Mouse (Mus musculus): ENCODE results near the gene Nktr. TPM values are rescaled to one million over a fixed set of nuclear protein-coding genes. Genes with fewer than 3 reads are reported as not detected.

Nktr gene
- polyA plus RNA-seq, 1 experiment from 2014 or later = 52.9 TPM

- Histone ChIP-seq H3K27me3 (ENCODE audit: poor library complexity, severe bottlenecking) (peaks cover 57% of the 10 kb centered on the region), H3K27ac (no peak within 1 kb of the TSS)
- DNase-seq (ENCODE audit: extremely low spot score, low spot score) = no peak
These were observed 58.6 kb downstream of the Nktr start, which contains the start of gene Klhl40 for GRCm38 (mm10) chr9:121777484-121778065. Klhl40 (plus strand) TSS chr9:121777607.

GRCm38 (mm10) chr9:121778066-121778624 lies 59.2 kb downstream of the Nktr start:
- peaks cover 12% of the 10 kb centered on the region for H3K4me1 ChIP-seq
- peak overlapping the region; percentile 44 for H3K4me3 ChIP-seq
- no peaks in the 10 kb centered on the region for H3K9me3 ChIP-seq
- H3K27ac ChIP-seq = no peak overlapping the region
- no peak for DNase-seq (ENCODE audit: extremely low spot score, low spot score)
- no peaks in the 10 kb centered on the region for H3K36me3 ChIP-seq (replicated peaks)
- WGBS = 17% methylated on average over 54 of the region's 54 CpGs
- H3K27me3 ChIP-seq (ENCODE audit: poor library complexity, severe bottlenecking) = peaks cover 57% of the 10 kb centered on the region

More at GRCm38 (mm10) chr9:121777484-121778065, 58.6 kb downstream of the Nktr start, which contains the start of gene Klhl40:
- no peaks in the 10 kb centered on the region for H3K36me3 ChIP-seq (replicated peaks)
- peak within 1 kb of the TSS; percentile 44 for H3K4me3 ChIP-seq
- H3K9me3 ChIP-seq = no peaks in the 10 kb centered on the region
- H3K4me1 ChIP-seq = peaks cover 12% of the 10 kb centered on the region
- WGBS = 24% methylated on average over 30 of the region's 30 CpGs

DNA sequence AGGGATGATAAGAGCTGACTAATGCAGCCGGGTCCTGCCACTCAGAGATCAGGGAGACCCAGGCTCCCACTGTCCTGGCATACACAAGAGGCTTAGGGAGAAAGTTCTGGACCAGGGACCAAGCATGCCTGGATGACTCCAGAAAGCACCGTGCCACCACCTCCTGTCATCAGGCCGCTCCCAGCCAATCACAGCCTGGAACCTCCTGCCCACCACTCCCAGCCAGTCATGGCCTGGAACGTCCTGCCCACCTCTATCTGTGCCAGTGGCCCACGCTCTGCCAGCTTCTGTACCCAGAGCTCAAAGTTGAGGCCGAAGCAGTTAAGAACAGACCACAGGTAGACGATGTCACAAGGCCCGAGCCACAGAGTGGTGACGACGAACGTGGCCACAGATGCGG lies 65.8 kb downstream of the Nktr start:
- no peak for DNase-seq (ENCODE audit: extremely low spot score, low spot score)
- H3K9me3 ChIP-seq = no peaks in the 10 kb centered on the region
- H3K27me3 ChIP-seq (ENCODE audit: poor library complexity, severe bottlenecking) = peaks cover 12% of the 10 kb centered on the region
- H3K27ac ChIP-seq = no peak overlapping the region
- no peaks in the 10 kb centered on the region for H3K4me1 ChIP-seq
- WGBS = 91% methylated on average over 12 of the region's 12 CpGs
- no peaks in the 10 kb centered on the region for H3K36me3 ChIP-seq (replicated peaks)
- no peak overlapping the region for H3K4me3 ChIP-seq

- 81% methylated on average over 8 of the region's 8 CpGs for WGBS
- H3K36me3 ChIP-seq (replicated peaks) = no peaks in the 10 kb centered on the region
- H3K4me1 ChIP-seq = no peaks in the 10 kb centered on the region
- DNase-seq (ENCODE audit: extremely low spot score, low spot score) = no peak
- peaks cover 8% of the 10 kb centered on the region for H3K27me3 ChIP-seq (ENCODE audit: poor library complexity, severe bottlenecking)
- no peaks in the 10 kb centered on the region for H3K9me3 ChIP-seq
- no peak overlapping the region for H3K27ac ChIP-seq
- no peak overlapping the region for H3K4me3 ChIP-seq
These were observed 66.3 kb downstream of the Nktr start for GRCm38 (mm10) chr9:121785261-121785660.

GRCm38 (mm10) chr9:121786359-121786758 lies 67.4 kb downstream of the Nktr start:
- Histone ChIP-seq H3K27me3 (ENCODE audit: poor library complexity, severe bottlenecking) (no peaks in the 10 kb centered on the region), H3K36me3 (replicated peaks) (no peaks in the 10 kb centered on the region), H3K4me1 (0 out of 2 replicates have a peak, but pooled peaks cover under 1% of the 10 kb centered on the region), H3K27ac (no peak overlapping the region), H3K4me3 (no peak overlapping the region), H3K9me3 (no peaks in the 10 kb centered on the region)
- WGBS = 81% methylated on average over 2 of the region's 2 CpGs
- DNase-seq (ENCODE audit: extremely low spot score, low spot score) = no peak

DNA sequence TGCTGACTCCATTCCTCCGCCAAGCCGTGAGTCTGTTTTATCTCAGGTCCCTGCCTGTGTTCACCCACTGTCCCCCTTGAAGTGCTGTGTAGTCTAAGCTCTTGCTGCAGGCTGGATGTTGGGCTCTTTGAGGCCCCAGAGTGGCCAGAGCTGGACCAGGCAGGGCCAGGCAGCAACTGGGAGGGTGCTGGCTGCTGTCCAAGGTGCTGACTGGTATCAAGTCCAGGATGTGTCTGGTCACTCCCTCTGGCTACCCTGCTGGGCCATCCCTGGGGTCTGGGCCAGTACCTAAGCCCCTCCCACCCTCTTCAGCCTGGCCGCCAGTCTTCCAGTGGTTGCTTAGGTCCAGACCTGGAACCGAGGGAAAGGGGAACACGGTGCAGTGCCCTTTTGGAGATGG lies 72.2 kb downstream of the Nktr start:
- Histone ChIP-seq H3K27ac (no peak overlapping the region), H3K9me3 (no peaks in the 10 kb centered on the region), H3K27me3 (ENCODE audit: poor library complexity, severe bottlenecking) (0 out of 2 replicates have a peak, but pooled peaks cover 6% of the 10 kb centered on the region), H3K4me1 (peaks cover 10% of the 10 kb centered on the region; the same call in 1 of the 2 replicates), H3K4me3 (no peak overlapping the region), H3K36me3 (replicated peaks) (no peaks in the 10 kb centered on the region)
- WGBS = 10% methylated on average over 5 of the region's 5 CpGs
- peak; percentile 51 for DNase-seq (ENCODE audit: extremely low spot score, low spot score)

DNA sequence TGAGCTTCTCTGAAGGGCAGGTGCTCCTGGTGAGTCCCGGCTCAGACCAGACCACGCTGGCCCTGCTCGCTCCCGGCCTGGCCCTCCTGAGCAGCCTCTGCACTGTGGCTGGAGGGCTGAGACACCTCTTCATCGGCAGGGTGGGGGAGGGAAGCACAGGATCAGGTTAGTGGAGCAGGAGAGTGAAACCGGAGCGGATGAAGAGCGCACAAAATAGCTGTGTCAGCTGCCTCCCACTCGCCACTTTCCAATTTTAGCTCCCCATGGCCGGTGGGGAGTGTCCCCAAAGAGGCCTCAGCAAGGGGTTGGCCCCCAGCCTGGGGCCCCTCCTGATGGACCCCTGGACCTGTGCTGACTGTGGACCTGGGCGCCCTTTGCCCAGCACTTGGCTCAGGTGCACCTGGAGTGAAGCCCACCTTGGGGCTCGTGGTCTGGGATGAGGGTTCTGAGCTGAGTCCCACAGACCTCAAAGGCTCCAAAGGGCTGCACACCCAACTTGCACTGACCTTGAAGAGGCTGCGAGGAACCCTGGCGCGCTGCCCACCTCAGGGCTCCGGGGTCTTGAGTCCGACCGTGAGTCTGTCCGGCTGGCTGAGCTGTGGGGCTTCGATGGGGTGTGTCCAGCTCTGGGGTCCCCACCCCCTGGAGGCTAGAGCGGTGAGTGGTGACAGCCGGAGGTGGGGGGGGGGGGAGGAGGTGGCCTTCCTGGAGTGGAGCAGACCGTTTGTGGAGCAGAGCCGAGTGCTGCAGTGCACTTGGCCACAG lies 73.0 kb downstream of the Nktr start, which contains the start of gene Hhatl:
Gene Hhatl (minus strand): TSS at position 751 of the 765 bp plus-strand sequence.
- H3K27ac ChIP-seq = no peak within 1 kb of the TSS
- no peaks in the 10 kb centered on the region for H3K9me3 ChIP-seq
- H3K4me3 ChIP-seq = no peak within 1 kb of the TSS
- WGBS = 44% methylated on average over 22 of the region's 24 CpGs
- DNase-seq (ENCODE audit: extremely low spot score, low spot score) = no peak
- H3K4me1 ChIP-seq = peaks cover 10% of the 10 kb centered on the region; the same call in 1 of the 2 replicates
- 0 out of 2 replicates have a peak, but pooled peaks cover 6% of the 10 kb centered on the region for H3K27me3 ChIP-seq (ENCODE audit: poor library complexity, severe bottlenecking)
- H3K36me3 ChIP-seq (replicated peaks) = no peaks in the 10 kb centered on the region

DNA sequence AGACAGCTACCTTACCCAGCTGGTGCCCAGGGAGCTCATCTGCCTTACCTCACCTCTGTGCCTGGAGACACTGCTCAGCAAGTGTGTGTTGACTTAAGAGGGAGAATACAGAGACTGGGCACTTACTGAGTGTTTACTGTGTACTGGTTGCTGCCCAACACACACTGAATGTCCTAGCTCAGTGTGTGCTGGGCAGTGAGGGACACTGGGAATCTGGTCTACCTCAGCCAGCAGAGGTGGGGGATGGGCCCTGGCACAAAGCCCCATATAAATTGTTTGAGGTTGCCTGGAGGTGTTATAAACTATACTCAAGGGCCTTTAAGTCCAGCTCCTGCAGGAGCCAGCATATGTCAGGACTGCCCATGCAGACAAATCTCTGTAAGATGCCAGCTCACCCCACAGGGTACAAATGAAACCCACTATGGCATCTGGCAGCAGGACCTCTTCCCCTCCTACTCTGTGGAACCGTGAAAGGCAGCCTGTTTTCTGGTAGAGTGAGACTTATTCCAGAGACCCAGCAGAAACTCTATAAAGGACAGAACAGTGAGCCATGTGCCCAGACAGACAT lies 76.1 kb downstream of the Nktr start:
- Histone ChIP-seq H3K4me1 (peaks cover 25% of the 10 kb centered on the region), H3K36me3 (replicated peaks) (no peaks in the 10 kb centered on the region), H3K27ac (no peak overlapping the region), H3K27me3 (ENCODE audit: poor library complexity, severe bottlenecking) (0 out of 2 replicates have a peak, but pooled peaks cover 6% of the 10 kb centered on the region), H3K4me3 (no peak overlapping the region), H3K9me3 (no peaks in the 10 kb centered on the region)
- DNase-seq (ENCODE audit: extremely low spot score, low spot score) = no peak
- WGBS = 63% methylated on average over 1 of the region's 1 CpGs

GRCm38 (mm10) chr9:121797722-121798121 lies 78.8 kb downstream of the Nktr start:
- DNase-seq (ENCODE audit: extremely low spot score, low spot score) = no peak
- H3K4me1 ChIP-seq = peaks cover 32% of the 10 kb centered on the region
- 13% methylated on average over 12 of the region's 12 CpGs for WGBS
- no peak overlapping the region for H3K4me3 ChIP-seq
- no peaks in the 10 kb centered on the region for H3K9me3 ChIP-seq
- H3K27me3 ChIP-seq (ENCODE audit: poor library complexity, severe bottlenecking) = 0 out of 2 replicates have a peak, but pooled peaks cover 4% of the 10 kb centered on the region
- no peaks in the 10 kb centered on the region for H3K36me3 ChIP-seq (replicated peaks)
- H3K27ac ChIP-seq = no peak overlapping the region

- Histone ChIP-seq H3K27ac (0 out of 2 replicates have a peak overlapping the region, but pooled peaks have one; percentile 11), H3K27me3 (ENCODE audit: poor library complexity, severe bottlenecking) (0 out of 2 replicates have a peak, but pooled peaks cover 4% of the 10 kb centered on the region), H3K4me3 (no peak overlapping the region), H3K36me3 (replicated peaks) (no peaks in the 10 kb centered on the region), H3K9me3 (no peaks in the 10 kb centered on the region), H3K4me1 (peaks cover 36% of the 10 kb centered on the region)
- 39% methylated on average over 6 of the region's 6 CpGs for WGBS
- no peak for DNase-seq (ENCODE audit: extremely low spot score, low spot score)
These were observed 80.0 kb downstream of the Nktr start for GRCm38 (mm10) chr9:121798887-121799520.

DNA sequence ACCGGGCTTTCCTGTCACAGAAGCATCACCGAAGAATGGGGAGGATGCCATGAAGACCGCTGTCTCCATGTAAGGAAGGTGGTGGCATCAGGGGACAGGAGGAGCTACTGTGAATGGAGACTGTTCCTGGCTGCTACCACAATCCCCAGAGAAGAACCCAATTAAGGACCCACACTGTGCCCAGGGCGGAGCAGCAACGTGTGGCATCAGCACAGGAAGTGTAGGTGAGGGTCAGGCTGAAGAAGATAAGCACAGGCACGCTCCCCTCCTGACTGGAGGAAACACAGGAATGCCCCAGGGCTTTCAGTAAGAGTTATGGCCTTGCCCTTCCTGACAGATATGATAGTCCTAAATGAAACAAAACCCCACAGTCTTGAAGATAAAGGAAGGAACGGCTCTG lies 83.8 kb downstream of the Nktr start:
- no peak for DNase-seq (ENCODE audit: extremely low spot score, low spot score)
- Histone ChIP-seq H3K27me3 (ENCODE audit: poor library complexity, severe bottlenecking) (0 out of 2 replicates have a peak, but pooled peaks cover 4% of the 10 kb centered on the region), H3K4me1 (peaks cover 45% of the 10 kb centered on the region), H3K36me3 (replicated peaks) (no peaks in the 10 kb centered on the region), H3K9me3 (no peaks in the 10 kb centered on the region), H3K27ac (0 out of 2 replicates have a peak overlapping the region, but pooled peaks have one; percentile 7), H3K4me3 (no peak overlapping the region)
- WGBS = 82% methylated on average over 7 of the region's 7 CpGs
